Mouse (Mus musculus): ENCODE results near the gene Smco4. TPM values are rescaled to one million over a fixed set of nuclear protein-coding genes. Genes with fewer than 3 reads are reported as not detected.

The Smco4 gene
- polyA plus RNA-seq, 1 experiment from 2014 or later = 3.3 TPM

GRCm38 (mm10) chr9:15587157-15587854 is 94.1 kb downstream of the Smco4 start:
- Histone ChIP-seq H3K27ac (no peak overlapping the region), H3K4me3 (no peak overlapping the region), H3K36me3 (no peaks in the 10 kb centered on the region), H3K4me2 (no peak overlapping the region), H3K27me3 (no peaks in the 10 kb centered on the region), H3K9me3 (no peaks in the 10 kb centered on the region), H3K9ac (no peak overlapping the region), H3K4me1 (peaks cover 5% of the 10 kb centered on the region)
- ATAC-seq (ENCODE audit: insufficient number of reproducible peaks, insufficient read depth, low FRiP score, low TSS enrichment, low read depth) = no peak
- WGBS = 61% methylated on average over 6 of the region's 6 CpGs

- no peaks in the 10 kb centered on the region for H3K27me3 ChIP-seq
- H3K9me3 ChIP-seq = no peaks in the 10 kb centered on the region
- H3K4me1 ChIP-seq = no peaks in the 10 kb centered on the region
- no peaks in the 10 kb centered on the region for H3K36me3 ChIP-seq
- no peak for ATAC-seq (ENCODE audit: insufficient number of reproducible peaks, insufficient read depth, low FRiP score, low TSS enrichment, low read depth)
- no peak overlapping the region for H3K4me3 ChIP-seq
- no peak overlapping the region for H3K27ac ChIP-seq
- no peak overlapping the region for H3K4me2 ChIP-seq
- no peak overlapping the region for H3K9ac ChIP-seq
- WGBS = 90% methylated on average over 4 of the region's 4 CpGs
Observed at GRCm38 (mm10) chr9:15594148-15594547, 100.9 kb downstream of the Smco4 start.

Other genes starting within 250 kb of the Smco4 start
- gene Med17, start 213.5 kb upstream of the Smco4 start, polyA plus RNA-seq (2015; fragmentation: Nextera tagmentation; extraction: Ambion mirVana) = 31.6 and 33.2 TPM in 2 replicates
- gene Taf1d, start 187.2 kb upstream of the Smco4 start, polyA plus RNA-seq (2015; fragmentation: Nextera tagmentation; extraction: Ambion mirVana) = 96.0 and 106 TPM in 2 replicates
- gene 4931406C07Rik, start 187.0 kb upstream of the Smco4 start, polyA plus RNA-seq (2015; fragmentation: Nextera tagmentation; extraction: Ambion mirVana) = 13.8 TPM in 2 replicates
- gene Cep295, start 135.6 kb upstream of the Smco4 start, polyA plus RNA-seq (2015; fragmentation: Nextera tagmentation; extraction: Ambion mirVana) = 20.7 and 20.8 TPM in 2 replicates
- 0.33 and 0.51 TPM in 2 replicates for gene Deup1, start 134.5 kb downstream of the Smco4 start, polyA plus RNA-seq (2015; fragmentation: Nextera tagmentation; extraction: Ambion mirVana)
- gene Slc36a4, start 216.3 kb downstream of the Smco4 start, polyA plus RNA-seq (2015; fragmentation: Nextera tagmentation; extraction: Ambion mirVana) = 18.8 and 19.1 TPM in 2 replicates

Data from embryonic facial prominence, embryonic 13.5 days (tissue).